9 mouse cellular contexts compared by ENCODE assay signal in genomic region chr8:3567641-3568371, GRCm38 (mm10). TPM values are rescaled to one million over a fixed set of nuclear protein-coding genes. Genes with fewer than 3 reads are reported as not detected.
DNase-seq lines count a peak whose midpoint lies in the region; ATAC-seq and TF ChIP-seq lines count a peak whose summit lies in the region.
"Had no signal": no experiment of that assay in that cellular context is flagged by ENCODE, and none has a peak within 500 bp of the region (broad histone marks: within the 10 kb centered on the region; RNA-seq: fewer than 3 reads in every experiment).

C330021F23Rik (plus strand) TSS chr8:3567990.

- H3K36me3 ChIP-seq in ES-E14 (ENCODE audit: control insufficient read depth, insufficient read depth, low read length, poor library complexity, severe bottlenecking) = no peaks in the 10 kb centered on the region; the same call in 1 of the 2 replicates
- no peaks in the 10 kb centered on the region for H3K36me3 ChIP-seq in embryonic facial prominence, embryonic 14.5 days (ENCODE audit: control insufficient read depth, insufficient read depth, low read length)
- H3K36me3 ChIP-seq in intestine, embryonic 15.5 days = no peaks in the 10 kb centered on the region
- no peaks in the 10 kb centered on the region for H3K36me3 ChIP-seq in liver, postnatal 0 days (replicated peaks; ENCODE audit: insufficient read depth, low read length)

- H3K27me3 ChIP-seq in embryonic facial prominence, embryonic 14.5 days (replicated peaks; ENCODE audit: control insufficient read depth, insufficient read depth, low read length) = no peaks in the 10 kb centered on the region
- H3K27me3 ChIP-seq in intestine, embryonic 15.5 days (replicated peaks) = no peaks in the 10 kb centered on the region
- no peaks in the 10 kb centered on the region for H3K27me3 ChIP-seq in liver, postnatal 0 days (ENCODE audit: insufficient read depth, low read length)
- H3K27me3 ChIP-seq in cerebellum, adult 2 months (ENCODE audit: control insufficient read depth, insufficient read depth, low read length) = no peaks in the 10 kb centered on the region

- WGBS in embryonic facial prominence, embryonic 14.5 days = 4% methylated on average over 12 of the region's 12 CpGs
- WGBS in intestine, embryonic 15.5 days = 4% methylated on average over 12 of the region's 12 CpGs
- WGBS in liver, postnatal 0 days (ENCODE audit: insufficient replicate concordance) = 16% methylated on average over 12 of the region's 12 CpGs
- WGBS in cerebellum, adult 2 months = 4% methylated on average over 12 of the region's 12 CpGs

- H3K4me2 ChIP-seq in embryonic facial prominence, embryonic 14.5 days (ENCODE audit: low read depth, low read length) = peak within 1 kb of the TSS; percentile 19; the same call in 1 of the 2 replicates
- H3K4me2 ChIP-seq in intestine, embryonic 15.5 days (replicated peaks) = peak within 1 kb of the TSS; percentile 48
- peak within 1 kb of the TSS; percentile 47 for H3K4me2 ChIP-seq in liver, postnatal 0 days (ENCODE audit: low read depth, low read length)

- peak within 1 kb of the TSS; percentile 75 to 80 for H3K4me3 ChIP-seq in ES-E14 (ENCODE audit: insufficient read depth in 1 of 2, low read depth in 1 of 2, low read length in 2 of 2, poor library complexity in 1 of 2, severe bottlenecking in 1 of 2)
- peak within 1 kb of the TSS; percentile 0; the same call in 1 of the 2 replicates for H3K4me3 ChIP-seq in embryonic facial prominence, embryonic 14.5 days (ENCODE audit: low read depth, low read length)
- H3K4me3 ChIP-seq in intestine, embryonic 15.5 days (replicated peaks) = peak within 1 kb of the TSS; percentile 25
- peak within 1 kb of the TSS; percentile 29 for H3K4me3 ChIP-seq in liver, postnatal 0 days (ENCODE audit: low read depth, low read length)
- H3K4me3 ChIP-seq in cerebellum, adult 2 months (replicated peaks; ENCODE audit: insufficient read depth, low read depth, low read length) = no peak within 1 kb of the TSS
- H3K4me3 ChIP-seq: megakaryocyte, embryonic 14.5 days had no signal

- in situ Hi-C loops in ES-E14 (cut with MboI; ENCODE audit: low sequenced_read_pairs in 2 of 2, unreplicated experiment in 2 of 2) = no loop called here

- TF ChIP-seq EP300 in liver, postnatal 0 days (IDR thresholded peaks at IDR 0.05; ENCODE audit: low read depth) = no peak

- no peaks in the 10 kb centered on the region for H3K9me3 ChIP-seq in ES-E14 (ENCODE audit: control insufficient read depth, insufficient read depth, low read depth, low read length)
- no peaks in the 10 kb centered on the region for H3K9me3 ChIP-seq in embryonic facial prominence, embryonic 14.5 days (ENCODE audit: control insufficient read depth, low read length)
- no peaks in the 10 kb centered on the region for H3K9me3 ChIP-seq in intestine, embryonic 15.5 days
- H3K9me3 ChIP-seq in liver, postnatal 0 days (ENCODE audit: low read length) = no peaks in the 10 kb centered on the region

- DNase-seq in ES-E14 (ENCODE audit: low read depth, low spot score) = no peak
- peak; percentile 39 for DNase-seq in embryonic facial prominence, embryonic 14.5 days (ENCODE audit: low spot score)
- peak; percentile 20 for DNase-seq in liver, postnatal 0 days
- no peak for DNase-seq in cerebellum, adult 2 months
- no peak for DNase-seq in adrenal gland, postnatal 25 days
- no peak for DNase-seq in cerebellum, adult 8-10 months
- no peak for DNase-seq in frontal cortex, postnatal 10 days (ENCODE audit: low spot score in 2 of 2)

- peaks cover 12 to 18% of the 10 kb centered on the region in 2 experiments for H3K4me1 ChIP-seq in ES-E14 (ENCODE audit: control insufficient read depth in 2 of 2, insufficient read depth in 2 of 2, low read length in 2 of 2, poor library complexity in 1 of 2)
- H3K4me1 ChIP-seq in embryonic facial prominence, embryonic 14.5 days (ENCODE audit: control insufficient read depth, insufficient read depth, low read length) = no peaks in the 10 kb centered on the region
- no peaks in the 10 kb centered on the region; the same call in 1 of the 2 replicates for H3K4me1 ChIP-seq in intestine, embryonic 15.5 days (replicated peaks)
- no peaks in the 10 kb centered on the region for H3K4me1 ChIP-seq in liver, postnatal 0 days (ENCODE audit: insufficient read depth)
- no peaks in the 10 kb centered on the region for H3K4me1 ChIP-seq in cerebellum, adult 2 months (ENCODE audit: control insufficient read depth, insufficient read depth, low read length)

- TF ChIP-seq CTCF in liver, postnatal 0 days (IDR thresholded peaks at IDR 0.05; ENCODE audit: low read depth) = no peak
- no peak for TF ChIP-seq CTCF in cerebellum, adult 2 months (IDR thresholded peaks at IDR 0.05; ENCODE audit: borderline replicate concordance, insufficient read depth, low read depth, low read length)

- ATAC-seq in embryonic facial prominence, embryonic 14.5 days (ENCODE audit: low read depth) = 0 out of 2 replicates have a peak, but pooled peaks have one; percentile 37
- ATAC-seq in intestine, embryonic 15.5 days = peak; percentile 87
- peak; percentile 87 for ATAC-seq in liver, postnatal 0 days

- TF ChIP-seq POLR2A in cerebellum, adult 2 months (IDR thresholded peaks at IDR 0.05; ENCODE audit: borderline replicate concordance, insufficient read depth, low read length) = no peak

- H3K9ac ChIP-seq in ES-E14 (ENCODE audit: insufficient read depth, low read depth, low read length, poor library complexity, severe bottlenecking) = peak within 1 kb of the TSS; percentile 91
- peak within 1 kb of the TSS; percentile 28; the same call in 1 of the 2 replicates for H3K9ac ChIP-seq in embryonic facial prominence, embryonic 14.5 days (ENCODE audit: low read depth, low read length)
- H3K9ac ChIP-seq in intestine, embryonic 15.5 days = peak within 1 kb of the TSS; percentile 26; the same call in 1 of the 2 replicates
- peak within 1 kb of the TSS; percentile 30 for H3K9ac ChIP-seq in liver, postnatal 0 days (replicated peaks)

- H3K27ac ChIP-seq in ES-E14 (ENCODE audit: insufficient read depth, low read depth, low read length, poor library complexity, severe bottlenecking) = peak within 1 kb of the TSS; percentile 99
- H3K27ac ChIP-seq in embryonic facial prominence, embryonic 14.5 days (replicated peaks; ENCODE audit: low read depth, low read length) = no peak within 1 kb of the TSS
- peak within 1 kb of the TSS; percentile 36; the same call in 1 of the 2 replicates for H3K27ac ChIP-seq in intestine, embryonic 15.5 days
- H3K27ac ChIP-seq in liver, postnatal 0 days (ENCODE audit: low read depth) = peak within 1 kb of the TSS; percentile 55
- H3K27ac ChIP-seq in cerebellum, adult 2 months (ENCODE audit: insufficient read depth, low read length) = no peak within 1 kb of the TSS

TF ChIP-seq in ES-E14, 5 proteins besides CTCF, POLR2A, EP300 and RAD21:
- TF ChIP-seq HCFC1 (IDR thresholded peaks at IDR 0.05; ENCODE audit: borderline replicate concordance, insufficient read depth, low read length) (no peak), MAFK (IDR thresholded peaks at IDR 0.05; ENCODE audit: insufficient read depth, low read depth, low read length) (no peak), CHD2 (IDR thresholded peaks at IDR 0.05; ENCODE audit: low read depth, low read length) (no peak), ZNF384 (IDR thresholded peaks at IDR 0.05; ENCODE audit: low read depth, low read length) (no peak), ZC3H11A (IDR thresholded peaks at IDR 0.05; ENCODE audit: borderline replicate concordance, low read depth, low read length) (no peak)

RNA-seq across cellular contexts. Expression of gene C330021F23Rik, which starts in this region (rescaled TPM):
- 4.5 and 4.6 TPM in 2 replicates for total RNA-seq in ES-E14 (2012; rRNA removed)
- polyA plus RNA-seq in embryonic facial prominence, embryonic 14.5 days (2014; fragmentation: Nextera tagmentation; extraction: Ambion mirVana) = 0.47 and 0.60 TPM in 2 replicates
- polyA plus RNA-seq in intestine, embryonic 15.5 days (2015; fragmentation: Nextera tagmentation; extraction: Ambion mirVana) = 5.0 and 5.1 TPM in 2 replicates
- polyA plus RNA-seq in liver, postnatal 0 days (2015; fragmentation: Nextera tagmentation; extraction: Ambion mirVana) = 0.89 and 1.0 TPM in 2 replicates
- polyA plus RNA-seq in cerebellum, adult 2 months (2012; rRNA removed) = 0.28 and 0.30 TPM in 2 replicates
- not detected in 2 replicates for total RNA-seq in adrenal gland, postnatal 25 days (2021)

Comparison
In these comparisons a context has a peak if more than half of its experiments do, and no peak if none do; other contexts are left out.
1. Peak in DNase-seq, ATAC-seq, H3K4me3 ChIP-seq, H3K9ac ChIP-seq and H3K4me2 ChIP-seq in embryonic facial prominence, embryonic 14.5 days; RNA of the gene not detected or under 1 TPM.
2. H3K27ac ChIP-seq: peak in ES-E14 (single experiment), intestine, embryonic 15.5 days (single experiment) and liver, postnatal 0 days (single experiment); none in embryonic facial prominence, embryonic 14.5 days (single experiment) and cerebellum, adult 2 months (single experiment).
3. H3K9ac ChIP-seq: peak in every context shown above with its lines; median percentile 91 in ES-E14; 30 in liver, postnatal 0 days; 28 in embryonic facial prominence, embryonic 14.5 days; 26 in intestine, embryonic 15.5 days.
4. ATAC-seq: peak in every context shown above with its lines; median percentile 87 in intestine, embryonic 15.5 days; 87 in liver, postnatal 0 days; 37 in embryonic facial prominence, embryonic 14.5 days.
5. Peak in every context shown above with its lines, with median percentiles within 50 percentile points of each other: H3K4me2 ChIP-seq.